Mouse (Mus musculus): ENCODE results near the gene Map1b. TPM values are rescaled to one million over a fixed set of nuclear protein-coding genes. Genes with fewer than 3 reads are reported as not detected.

The Map1b gene
- polyA plus RNA-seq, 1 experiment: 81.3 TPM

DNA sequence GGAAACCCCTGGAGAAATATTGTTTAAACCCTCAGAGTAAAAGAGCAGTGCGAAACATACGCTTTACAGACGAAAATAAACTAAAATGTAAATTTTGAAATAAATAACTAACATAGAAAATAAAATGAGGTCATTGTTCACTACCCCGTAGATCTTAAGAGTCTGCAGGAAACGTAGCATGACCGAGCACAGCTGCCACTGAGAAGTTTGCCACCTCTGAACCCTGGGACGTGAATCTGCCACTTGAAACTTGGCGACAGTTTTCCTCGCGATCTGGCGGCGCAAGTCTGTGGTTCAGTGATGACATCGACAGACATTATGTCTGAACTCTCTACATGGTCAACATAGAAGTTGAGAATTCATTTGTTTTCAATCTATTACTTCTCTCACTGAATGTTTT, 92.8 kb downstream of the Map1b start:
- no peak for TF ChIP-seq CTCF (IDR thresholded peaks at IDR 0.05; ENCODE audit: borderline replicate concordance, insufficient read depth, low read length)
- TF ChIP-seq POLR2A (IDR thresholded peaks at IDR 0.05; ENCODE audit: low read depth, low read length): no peak
- H3K4me1 ChIP-seq (ENCODE audit: control insufficient read depth, insufficient read depth, low read length): no peaks in the 10 kb centered on the region
- H3K4me3 ChIP-seq (ENCODE audit: insufficient read depth, low read length): no peak overlapping the region
- no peak overlapping the region for H3K27ac ChIP-seq (ENCODE audit: insufficient read depth, low read length)

DNA sequence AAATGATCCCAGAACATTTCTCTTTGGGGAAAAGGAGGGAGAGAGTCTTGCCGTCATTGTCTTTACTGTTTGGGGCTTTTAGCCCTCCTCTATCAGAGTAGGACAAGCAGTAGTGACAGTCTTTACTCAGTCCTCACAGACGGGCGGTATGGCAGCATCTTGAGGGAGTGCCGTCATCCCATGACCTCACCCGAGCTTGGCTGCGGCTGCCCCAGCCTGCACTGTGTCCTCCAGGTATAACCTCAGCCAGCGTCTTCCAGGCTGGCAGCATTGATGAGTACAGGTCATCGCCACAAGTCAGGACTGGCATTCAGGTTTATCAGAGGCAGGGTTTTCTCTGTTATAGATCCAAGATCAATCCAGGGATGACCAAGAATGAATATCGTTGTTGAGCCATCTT, 99.7 kb downstream of the Map1b start:
- no peak for TF ChIP-seq POLR2A (IDR thresholded peaks at IDR 0.05; ENCODE audit: low read depth, low read length)
- no peak for TF ChIP-seq CTCF (IDR thresholded peaks at IDR 0.05; ENCODE audit: borderline replicate concordance, insufficient read depth, low read length)
- no peak overlapping the region for H3K27ac ChIP-seq (ENCODE audit: insufficient read depth, low read length)
- no peak overlapping the region for H3K4me3 ChIP-seq (ENCODE audit: insufficient read depth, low read length)
- peaks cover 18% of the 10 kb centered on the region for H3K4me1 ChIP-seq (ENCODE audit: control insufficient read depth, insufficient read depth, low read length)

DNA sequence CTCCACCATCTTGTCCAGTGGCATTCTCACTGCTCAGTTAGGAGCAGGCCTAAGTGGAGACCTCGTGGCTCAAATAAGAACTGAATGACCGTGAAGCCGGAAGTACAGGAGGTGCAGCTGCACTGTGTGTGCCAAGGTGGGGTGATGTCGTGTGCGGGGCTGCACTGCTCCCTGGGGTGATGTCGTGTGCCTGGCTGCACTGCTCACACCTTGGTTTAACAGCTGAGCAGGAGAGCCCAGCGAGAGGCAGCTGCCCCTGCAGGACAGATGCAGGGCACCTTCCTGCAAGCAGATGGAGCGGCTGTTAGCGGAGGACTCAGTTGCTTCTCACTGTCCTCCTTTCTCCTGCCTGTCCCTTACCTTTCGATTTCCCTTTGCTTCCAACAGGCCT, 102.0 kb downstream of the Map1b start:
- peaks cover 18% of the 10 kb centered on the region for H3K4me1 ChIP-seq (ENCODE audit: control insufficient read depth, insufficient read depth, low read length)
- no peak for TF ChIP-seq POLR2A (IDR thresholded peaks at IDR 0.05; ENCODE audit: low read depth, low read length)
- no peak for TF ChIP-seq CTCF (IDR thresholded peaks at IDR 0.05; ENCODE audit: borderline replicate concordance, insufficient read depth, low read length)
- no peak overlapping the region for H3K4me3 ChIP-seq (ENCODE audit: insufficient read depth, low read length)
- H3K27ac ChIP-seq (ENCODE audit: insufficient read depth, low read length): no peak overlapping the region

DNA sequence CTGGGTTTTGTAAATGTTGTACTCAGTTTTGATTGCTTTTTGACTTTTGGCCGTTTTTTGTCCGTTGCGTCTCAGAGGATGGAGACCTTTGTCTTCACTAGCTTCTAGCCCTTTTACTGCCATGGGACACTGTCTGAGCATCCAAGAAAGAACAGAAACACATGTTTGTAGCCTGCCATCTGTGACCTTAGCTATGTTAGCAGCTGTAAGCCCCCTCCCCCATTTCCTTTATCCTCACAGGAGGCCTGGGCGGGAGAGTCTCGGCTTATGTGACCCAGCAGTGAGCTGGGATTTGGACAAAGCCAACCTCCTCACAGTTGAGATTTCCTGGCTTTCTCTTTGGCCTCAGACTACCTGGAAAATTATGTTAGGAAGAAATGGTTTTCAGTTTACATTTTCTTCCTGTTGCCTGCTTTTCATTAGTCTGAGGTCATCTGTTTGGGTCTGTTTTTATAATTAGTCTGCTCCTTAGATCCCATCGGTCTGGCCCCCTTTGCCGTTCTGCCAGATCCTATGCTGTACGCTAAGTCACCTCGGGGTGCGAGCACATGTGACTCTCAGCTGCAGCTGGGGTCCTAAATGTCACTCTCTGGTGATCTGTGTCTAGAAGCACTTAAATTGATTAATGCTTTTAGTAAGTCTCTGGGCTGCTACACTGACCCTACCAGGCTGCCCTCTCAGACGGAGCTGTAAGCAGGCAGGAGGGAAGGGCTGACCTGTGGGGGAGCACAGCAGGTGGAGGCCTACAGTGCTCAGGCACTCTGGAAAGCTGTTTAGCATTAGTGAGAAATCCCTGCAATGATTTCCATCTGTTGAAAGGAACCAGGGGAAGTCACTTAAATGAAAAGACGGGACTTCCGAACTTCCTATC, 102.6 kb downstream of the Map1b start:
- Histone ChIP-seq H3K27ac (ENCODE audit: insufficient read depth, low read length) (no peak overlapping the region), H3K4me3 (ENCODE audit: insufficient read depth, low read length) (no peak overlapping the region), H3K4me1 (ENCODE audit: control insufficient read depth, insufficient read depth, low read length) (peaks cover 18% of the 10 kb centered on the region)
- no peak for TF ChIP-seq CTCF (IDR thresholded peaks at IDR 0.05; ENCODE audit: borderline replicate concordance, insufficient read depth, low read length)
- no peak for TF ChIP-seq POLR2A (IDR thresholded peaks at IDR 0.05; ENCODE audit: low read depth, low read length)

DNA sequence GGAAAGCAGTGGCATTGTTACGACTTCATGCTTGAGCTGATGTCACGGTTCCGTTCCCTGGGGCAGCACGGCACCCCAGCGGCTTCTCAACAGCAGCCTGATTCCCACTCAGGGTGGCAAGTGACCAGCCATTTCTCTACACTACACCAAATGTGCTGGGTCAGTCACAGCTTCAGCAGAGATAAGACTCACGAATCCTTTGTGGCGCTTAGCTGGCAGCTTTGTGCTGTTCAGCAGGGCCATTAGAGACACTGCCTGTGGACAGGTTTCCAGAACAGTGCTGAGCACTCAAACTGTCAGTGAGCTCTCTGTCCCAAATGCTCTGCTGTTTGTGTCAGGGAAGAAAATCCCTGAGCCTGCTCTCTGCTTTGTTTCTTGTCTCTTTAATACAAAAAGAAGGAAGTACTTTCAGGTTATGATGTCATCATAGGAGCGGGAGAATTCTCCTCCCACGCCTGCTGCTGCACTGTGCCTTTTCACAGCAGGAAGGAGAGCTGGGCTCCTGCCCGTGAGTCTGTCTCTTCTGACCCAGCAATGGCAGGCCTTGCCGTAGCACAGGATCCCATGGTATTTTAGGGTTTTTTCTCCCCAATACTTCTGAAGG, 103.8 kb downstream of the Map1b start:
- peak overlapping the region; percentile 60 for H3K27ac ChIP-seq (ENCODE audit: insufficient read depth, low read length)
- H3K4me3 ChIP-seq (ENCODE audit: insufficient read depth, low read length): no peak overlapping the region
- peaks cover 18% of the 10 kb centered on the region for H3K4me1 ChIP-seq (ENCODE audit: control insufficient read depth, insufficient read depth, low read length)
- TF ChIP-seq CTCF (IDR thresholded peaks at IDR 0.05; ENCODE audit: borderline replicate concordance, insufficient read depth, low read length) (no peak), POLR2A (IDR thresholded peaks at IDR 0.05; ENCODE audit: low read depth, low read length) (peak; percentile 45)

DNA sequence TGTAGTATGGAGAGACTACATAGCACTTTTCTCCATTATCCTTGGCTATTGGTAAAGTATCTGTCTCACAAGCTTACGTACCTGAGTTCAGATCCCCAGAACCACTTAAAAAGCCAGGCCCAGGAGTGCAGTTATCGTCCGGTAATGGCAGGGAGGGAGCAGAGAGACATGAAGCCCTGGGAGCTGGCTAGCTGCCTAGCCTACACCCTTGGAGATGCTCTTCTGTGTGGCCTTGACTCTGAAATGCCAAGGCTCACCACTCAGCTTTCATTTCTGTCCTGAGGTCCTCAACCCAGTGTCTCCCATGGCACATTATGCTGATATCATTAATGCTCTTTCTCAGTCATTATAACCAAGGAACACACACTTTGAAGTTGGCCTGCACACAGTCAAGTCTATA, 104.6 kb downstream of the Map1b start:
- TF ChIP-seq CTCF (IDR thresholded peaks at IDR 0.05; ENCODE audit: borderline replicate concordance, insufficient read depth, low read length): no peak
- no peak for TF ChIP-seq POLR2A (IDR thresholded peaks at IDR 0.05; ENCODE audit: low read depth, low read length)
- H3K4me1 ChIP-seq (ENCODE audit: control insufficient read depth, insufficient read depth, low read length): peaks cover 18% of the 10 kb centered on the region
- H3K27ac ChIP-seq (ENCODE audit: insufficient read depth, low read length): no peak overlapping the region
- H3K4me3 ChIP-seq (ENCODE audit: insufficient read depth, low read length): no peak overlapping the region

DNA sequence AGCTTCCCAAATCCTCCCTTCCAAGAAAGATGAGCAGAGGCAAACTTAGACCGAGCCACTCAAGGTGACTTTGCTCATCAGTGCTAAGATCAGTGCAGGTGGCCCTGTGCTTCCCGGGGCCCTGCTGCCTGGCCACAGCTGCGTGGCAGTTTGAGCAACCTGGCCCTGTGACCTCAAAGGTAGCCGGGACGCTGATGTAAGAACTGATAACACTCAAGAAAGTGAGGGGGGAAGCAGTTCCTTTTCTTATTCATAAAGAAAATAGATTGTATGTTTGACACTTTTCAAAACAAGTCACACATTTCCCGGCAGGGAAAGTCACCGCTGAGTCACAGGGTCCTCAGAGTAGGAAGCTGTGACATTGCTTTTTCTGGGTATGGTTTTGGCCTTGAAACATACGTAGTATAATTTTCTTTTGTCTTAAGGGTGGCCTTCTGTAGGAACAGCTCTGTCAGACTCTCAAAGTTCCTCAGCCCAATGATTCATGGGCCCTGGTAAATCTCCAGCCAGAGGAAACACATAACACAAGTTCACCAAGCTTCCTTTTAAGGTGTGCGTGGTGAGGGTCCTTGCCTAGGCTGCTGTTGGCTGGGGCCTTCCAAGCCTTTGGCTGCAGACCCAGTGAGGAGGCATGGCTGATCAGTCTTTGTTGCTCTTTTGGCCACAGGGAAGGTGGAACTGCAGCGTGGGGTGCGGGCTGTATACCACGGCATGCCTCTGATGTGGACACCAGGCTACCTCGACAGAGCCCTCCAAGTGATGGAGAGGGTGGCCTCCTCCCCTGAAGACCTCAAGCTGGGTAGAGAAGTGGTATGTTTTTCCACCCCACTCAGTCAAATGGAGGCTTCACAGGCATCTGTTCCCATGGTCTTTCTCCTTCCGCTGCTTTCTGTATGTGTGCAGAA, 105.5 kb downstream of the Map1b start:
- TF ChIP-seq POLR2A (IDR thresholded peaks at IDR 0.05; ENCODE audit: low read depth, low read length): no peak
- TF ChIP-seq CTCF (IDR thresholded peaks at IDR 0.05; ENCODE audit: borderline replicate concordance, insufficient read depth, low read length): no peak
- H3K4me3 ChIP-seq (ENCODE audit: insufficient read depth, low read length): no peak overlapping the region
- peaks cover 18% of the 10 kb centered on the region for H3K4me1 ChIP-seq (ENCODE audit: control insufficient read depth, insufficient read depth, low read length)
- H3K27ac ChIP-seq (ENCODE audit: insufficient read depth, low read length): peak overlapping the region; percentile 21; the same call in 1 of the 2 replicates

DNA sequence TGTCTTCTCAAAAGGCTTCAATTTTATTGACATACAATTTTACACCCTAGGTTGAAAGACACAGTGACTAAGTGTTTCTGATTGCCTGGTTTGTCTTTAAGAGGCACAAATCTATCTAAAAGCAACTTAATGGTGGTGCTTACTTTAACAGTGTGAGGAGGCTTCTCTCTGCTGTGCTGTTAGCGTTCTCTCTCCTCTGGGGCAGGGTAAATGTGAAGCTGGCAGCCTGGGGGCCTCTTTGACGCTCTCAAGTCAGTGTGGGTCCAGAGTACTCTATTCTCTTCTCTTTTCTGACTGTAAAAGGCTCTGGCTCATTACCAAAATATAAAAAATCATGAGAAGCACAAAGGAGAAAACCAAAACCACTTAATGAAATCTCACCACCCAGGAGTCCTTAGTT, 107.1 kb downstream of the Map1b start:
- Histone ChIP-seq H3K27ac (ENCODE audit: insufficient read depth, low read length) (no peak overlapping the region), H3K4me3 (ENCODE audit: insufficient read depth, low read length) (no peak overlapping the region), H3K4me1 (ENCODE audit: control insufficient read depth, insufficient read depth, low read length) (peaks cover 18% of the 10 kb centered on the region)
- TF ChIP-seq CTCF (IDR thresholded peaks at IDR 0.05; ENCODE audit: borderline replicate concordance, insufficient read depth, low read length) (no peak), POLR2A (IDR thresholded peaks at IDR 0.05; ENCODE audit: low read depth, low read length) (no peak)

DNA sequence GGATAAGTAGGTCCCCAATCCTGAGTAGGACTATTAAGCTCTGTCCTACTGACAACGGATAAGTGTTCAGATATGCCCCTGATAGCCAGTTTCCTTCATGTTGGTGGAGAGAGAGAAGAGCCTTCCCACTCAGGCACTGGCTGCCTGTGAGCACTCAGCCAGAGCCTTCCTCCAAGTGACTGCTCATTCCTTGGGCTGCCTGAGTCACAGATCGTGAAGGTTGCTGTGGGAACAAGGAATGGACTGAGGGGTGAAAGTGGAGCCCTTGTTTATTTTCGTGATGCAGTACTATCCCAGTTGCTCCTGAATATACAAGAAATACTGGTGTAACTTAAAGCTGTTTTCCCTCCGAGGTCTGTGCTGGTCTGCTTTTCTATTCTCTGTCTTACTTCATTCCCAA, 117.0 kb downstream of the Map1b start:
- H3K4me3 ChIP-seq (ENCODE audit: insufficient read depth, low read length): no peak overlapping the region
- peaks cover 36% of the 10 kb centered on the region for H3K4me1 ChIP-seq (ENCODE audit: control insufficient read depth, insufficient read depth, low read length)
- TF ChIP-seq CTCF (IDR thresholded peaks at IDR 0.05; ENCODE audit: borderline replicate concordance, insufficient read depth, low read length) (no peak), POLR2A (IDR thresholded peaks at IDR 0.05; ENCODE audit: low read depth, low read length) (no peak)
- H3K27ac ChIP-seq (ENCODE audit: insufficient read depth, low read length): peak overlapping the region; percentile 89

Measured in embryonic fibroblast, embryonic 13.5 days (primary cell).